Mouse (Mus musculus): ENCODE data around the gene Ago3. TPM values are rescaled to one million over a fixed set of nuclear protein-coding genes. Genes with fewer than 3 reads are reported as not detected.

Gene Ago3
- polyA plus RNA-seq, 1 experiment from 2014 or later: 20.0 TPM

DNA sequence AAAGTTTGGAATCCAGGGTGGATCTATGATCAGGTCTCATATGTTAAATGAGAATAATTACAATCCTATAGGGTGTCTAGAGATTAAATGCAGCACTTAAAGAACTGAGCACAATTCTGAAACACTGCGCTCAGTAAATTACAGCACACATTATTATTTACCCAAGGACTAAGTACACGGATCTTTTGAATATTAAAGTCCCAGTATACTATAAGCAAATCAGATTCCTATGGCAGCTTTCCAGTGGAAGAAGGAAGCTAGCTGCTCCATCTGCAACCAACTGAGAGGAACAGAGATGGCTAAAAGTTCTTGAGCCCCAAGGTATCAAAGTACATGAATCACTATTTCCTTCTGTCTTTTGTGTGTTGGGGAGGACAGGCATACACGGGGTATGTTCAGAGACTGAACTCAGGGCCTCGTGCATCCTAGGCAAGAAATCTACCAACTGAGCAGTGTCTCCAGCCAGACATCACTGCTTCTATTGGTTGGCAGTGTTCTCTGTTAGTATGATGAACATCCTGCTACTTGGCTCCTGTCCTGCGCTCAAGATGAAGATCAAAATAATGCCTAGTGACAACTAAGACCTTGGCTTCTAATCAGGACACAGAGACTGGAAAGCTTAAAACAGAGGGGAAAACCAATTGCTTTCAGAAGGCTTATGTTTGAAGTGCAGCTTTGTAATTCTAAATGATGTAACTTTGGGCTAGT is 25.3 kb upstream of the Ago3 start:
- no peak overlapping the region for H3K4me3 ChIP-seq (replicated peaks)
- no peaks in the 10 kb centered on the region for H3K4me1 ChIP-seq
- no peak for ATAC-seq (ENCODE audit: low FRiP score)
- peaks cover 96% of the 10 kb centered on the region for H3K36me3 ChIP-seq (replicated peaks)
- H3K27ac ChIP-seq: no peak overlapping the region
- H3K9ac ChIP-seq: no peak overlapping the region
- no peaks in the 10 kb centered on the region for H3K9me3 ChIP-seq
- whole genome bisulfite sequencing: 94% methylated on average over 5 of the region's 5 CpGs
- H3K4me2 ChIP-seq: no peak overlapping the region
- no peaks in the 10 kb centered on the region for H3K27me3 ChIP-seq

DNA sequence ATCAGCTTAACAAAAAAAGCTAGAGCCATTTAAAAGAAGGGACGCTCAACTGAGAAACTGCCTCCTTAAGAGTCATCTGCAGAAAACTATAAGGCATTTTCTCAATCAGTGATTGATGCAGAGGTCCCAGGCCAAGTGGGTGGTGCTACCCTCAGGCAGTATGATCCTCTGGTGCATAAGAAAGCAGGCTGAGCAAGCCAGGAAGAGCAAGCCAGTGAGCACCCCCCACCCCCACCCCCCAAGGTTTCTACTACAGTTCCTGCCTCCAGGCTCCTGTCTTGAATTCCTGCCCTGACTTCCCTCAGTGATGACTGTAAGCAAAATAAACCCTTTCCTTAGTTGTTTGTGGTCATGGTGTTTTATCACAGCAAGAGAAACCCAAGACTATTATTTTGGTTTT is 20.9 kb upstream of the Ago3 start:
- Histone ChIP-seq H3K9me3 (no peaks in the 10 kb centered on the region), H3K4me3 (replicated peaks) (no peak overlapping the region), H3K4me1 (no peaks in the 10 kb centered on the region), H3K27ac (no peak overlapping the region), H3K4me2 (no peak overlapping the region), H3K36me3 (replicated peaks) (peaks cover 90% of the 10 kb centered on the region), H3K9ac (no peak overlapping the region), H3K27me3 (no peaks in the 10 kb centered on the region)
- no peak for ATAC-seq (ENCODE audit: low FRiP score)
- 90% methylated on average over 1 of the region's 1 CpGs for WGBS

DNA sequence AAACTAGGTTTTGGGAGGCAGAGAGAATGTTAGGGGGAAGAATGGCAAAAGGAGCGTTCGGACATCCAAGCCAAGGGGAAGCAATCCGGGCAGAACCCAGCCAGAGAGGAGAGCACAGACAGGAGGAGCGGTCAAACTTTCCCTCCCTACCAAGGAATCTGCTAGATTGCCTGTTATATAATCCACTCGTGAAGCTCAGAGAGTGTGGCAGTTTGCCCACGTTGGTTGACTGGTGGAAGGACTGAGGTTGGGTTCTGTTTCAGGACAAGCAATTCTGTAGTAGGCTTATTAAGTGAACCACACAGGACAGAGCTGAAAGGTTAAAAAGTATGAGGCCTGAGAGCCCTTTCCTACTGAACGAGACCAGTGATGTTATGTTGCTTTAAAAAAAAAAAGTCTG is 17.8 kb upstream of the Ago3 start:
- Histone ChIP-seq H3K4me1 (no peaks in the 10 kb centered on the region), H3K4me3 (replicated peaks) (no peak overlapping the region), H3K27me3 (no peaks in the 10 kb centered on the region), H3K9ac (no peak overlapping the region), H3K4me2 (no peak overlapping the region), H3K9me3 (no peaks in the 10 kb centered on the region), H3K36me3 (replicated peaks) (peaks cover 84% of the 10 kb centered on the region), H3K27ac (no peak overlapping the region)
- no peak for ATAC-seq (ENCODE audit: low FRiP score)
- 90% methylated on average over 7 of the region's 7 CpGs for WGBS

DNA sequence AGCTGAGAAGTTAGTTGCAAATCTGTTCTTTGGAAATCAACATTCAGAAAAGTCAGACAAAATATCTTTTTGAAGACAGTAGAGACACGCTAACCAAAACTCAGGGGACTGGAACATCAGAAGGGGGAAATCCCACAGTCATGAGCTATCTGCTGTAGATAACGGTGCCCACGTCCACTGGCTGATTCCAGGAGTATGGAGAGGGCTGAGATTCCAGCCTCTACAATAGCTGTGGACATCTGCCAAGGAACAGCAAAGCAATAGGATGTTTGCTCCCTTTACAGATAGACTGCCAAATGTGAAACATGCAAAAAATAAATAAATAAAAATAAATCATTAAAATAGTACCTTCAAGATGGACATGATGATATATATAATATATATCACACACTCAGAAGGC is 15.2 kb upstream of the Ago3 start:
- ATAC-seq (ENCODE audit: low FRiP score): no peak

DNA sequence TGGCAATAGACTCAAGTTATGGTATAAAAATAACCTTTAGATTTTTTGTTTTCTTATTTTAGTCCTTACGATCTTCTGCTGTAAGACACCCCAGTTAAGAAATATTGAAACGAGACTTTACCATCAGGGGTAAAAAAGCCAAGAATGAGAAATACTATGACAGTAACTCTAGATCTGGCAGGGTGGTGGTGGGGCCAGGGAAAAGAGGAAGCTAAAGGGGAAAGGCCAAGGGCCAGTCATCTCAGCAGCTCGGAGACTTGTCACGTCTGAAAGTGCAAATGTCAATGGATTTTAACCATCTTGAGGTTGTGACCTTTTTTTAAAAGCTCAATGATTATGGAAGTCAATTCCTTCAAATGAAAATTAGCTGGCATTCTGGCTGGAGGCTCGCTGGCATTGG is 8.9 kb upstream of the Ago3 start:
- 87% methylated on average over 5 of the region's 5 CpGs for WGBS
- Histone ChIP-seq H3K27me3 (no peaks in the 10 kb centered on the region), H3K9me3 (no peaks in the 10 kb centered on the region), H3K4me3 (replicated peaks) (no peak overlapping the region), H3K27ac (no peak overlapping the region), H3K36me3 (replicated peaks) (peaks cover 83% of the 10 kb centered on the region), H3K4me2 (no peak overlapping the region), H3K9ac (no peak overlapping the region), H3K4me1 (no peaks in the 10 kb centered on the region)
- ATAC-seq (ENCODE audit: low FRiP score): no peak

More for the DNA sequence above, 15.2 kb upstream of the Ago3 start:
- no peaks in the 10 kb centered on the region for H3K27me3 ChIP-seq
- no peaks in the 10 kb centered on the region for H3K4me1 ChIP-seq
- H3K27ac ChIP-seq: no peak overlapping the region
- no peak overlapping the region for H3K9ac ChIP-seq
- H3K4me3 ChIP-seq (replicated peaks): no peak overlapping the region
- H3K4me2 ChIP-seq: no peak overlapping the region
- no peaks in the 10 kb centered on the region for H3K9me3 ChIP-seq
- H3K36me3 ChIP-seq (replicated peaks): peaks cover 87% of the 10 kb centered on the region
- WGBS: 90% methylated on average over 3 of the region's 3 CpGs

DNA sequence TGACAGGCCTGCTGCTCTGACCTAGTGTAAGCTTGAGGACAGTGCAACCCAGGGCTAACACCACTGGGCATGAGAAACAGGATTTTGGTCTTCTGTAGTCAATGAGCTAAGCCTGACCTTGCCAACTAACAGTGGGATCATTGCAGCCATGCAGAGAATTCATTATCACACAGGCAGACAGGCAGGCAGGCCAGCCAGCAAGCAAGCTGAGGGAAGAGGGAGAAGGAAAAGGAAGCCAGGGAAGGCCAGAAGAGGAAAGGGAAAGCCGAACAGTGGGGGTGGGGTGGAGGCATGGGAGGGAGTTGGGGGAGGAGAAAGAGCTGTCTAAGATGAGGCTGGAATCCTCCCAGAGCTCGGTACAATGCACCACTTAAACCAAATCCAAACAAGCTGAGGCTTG is 6.9 kb upstream of the Ago3 start:
- 69% methylated on average over 2 of the region's 2 CpGs for WGBS
- Histone ChIP-seq H3K9me3 (no peaks in the 10 kb centered on the region), H3K4me2 (no peak overlapping the region), H3K27ac (no peak overlapping the region), H3K4me3 (replicated peaks) (no peak overlapping the region), H3K36me3 (replicated peaks) (peaks cover 64% of the 10 kb centered on the region), H3K27me3 (no peaks in the 10 kb centered on the region), H3K9ac (no peak overlapping the region), H3K4me1 (no peaks in the 10 kb centered on the region)
- ATAC-seq (ENCODE audit: low FRiP score): no peak

DNA sequence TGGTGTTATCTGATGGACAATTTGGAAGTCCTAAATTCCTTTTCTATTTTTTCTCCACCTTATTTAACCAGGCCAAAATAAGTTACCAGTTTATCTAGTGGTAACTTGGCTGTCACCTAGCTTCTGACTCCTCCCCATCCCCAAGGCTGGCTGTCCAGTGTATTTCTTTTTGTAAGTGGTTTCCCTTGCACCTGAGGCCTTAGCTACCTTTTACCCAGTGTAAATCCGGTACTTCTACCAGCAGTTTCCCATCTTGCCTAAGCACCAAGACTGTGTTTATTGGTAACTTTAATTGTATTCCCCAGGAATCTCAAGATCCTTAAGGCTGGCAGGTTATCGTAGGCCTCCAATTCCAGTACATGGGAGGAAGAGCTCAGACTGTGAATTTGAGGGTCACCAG is 4.7 kb upstream of the Ago3 start:
- H3K9me3 ChIP-seq: no peaks in the 10 kb centered on the region
- H3K4me3 ChIP-seq (replicated peaks): no peak overlapping the region
- no peak overlapping the region for H3K4me2 ChIP-seq
- H3K27ac ChIP-seq: no peak overlapping the region
- H3K4me1 ChIP-seq: 0 out of 2 replicates have a peak, but pooled peaks cover 5% of the 10 kb centered on the region
- no peak overlapping the region for H3K9ac ChIP-seq
- H3K36me3 ChIP-seq (replicated peaks): peaks cover 43% of the 10 kb centered on the region
- 95% methylated on average over 2 of the region's 2 CpGs for WGBS
- no peak for ATAC-seq (ENCODE audit: low FRiP score)
- H3K27me3 ChIP-seq: no peaks in the 10 kb centered on the region

DNA sequence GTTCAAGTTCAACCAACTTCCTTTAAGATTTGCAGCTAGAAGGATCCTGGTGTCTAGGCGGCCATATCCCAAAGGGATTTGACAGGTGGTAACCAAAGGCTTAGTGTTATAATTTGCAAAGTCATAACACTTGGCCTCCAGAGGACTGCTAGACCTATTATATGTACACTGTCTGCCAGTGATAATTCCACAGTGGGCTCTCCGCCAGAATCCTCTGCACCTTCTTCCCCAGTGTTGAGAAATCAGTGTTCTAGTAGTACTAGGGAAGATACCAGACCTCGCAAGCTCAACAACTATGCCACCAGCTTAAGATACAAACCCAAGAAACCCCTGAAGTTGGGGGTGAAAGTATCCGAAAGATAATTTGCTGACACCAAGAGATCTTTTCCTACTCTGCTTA is 3.8 kb upstream of the Ago3 start:
- peaks cover 12% of the 10 kb centered on the region for H3K4me1 ChIP-seq
- H3K4me2 ChIP-seq: no peak overlapping the region
- H3K4me3 ChIP-seq (replicated peaks): no peak overlapping the region
- H3K9ac ChIP-seq: no peak overlapping the region
- H3K27ac ChIP-seq: no peak overlapping the region
- WGBS: 89% methylated on average over 4 of the region's 4 CpGs
- no peak for ATAC-seq (ENCODE audit: low FRiP score)
- peaks cover 34% of the 10 kb centered on the region for H3K36me3 ChIP-seq (replicated peaks)
- H3K27me3 ChIP-seq: no peaks in the 10 kb centered on the region
- H3K9me3 ChIP-seq: no peaks in the 10 kb centered on the region

DNA sequence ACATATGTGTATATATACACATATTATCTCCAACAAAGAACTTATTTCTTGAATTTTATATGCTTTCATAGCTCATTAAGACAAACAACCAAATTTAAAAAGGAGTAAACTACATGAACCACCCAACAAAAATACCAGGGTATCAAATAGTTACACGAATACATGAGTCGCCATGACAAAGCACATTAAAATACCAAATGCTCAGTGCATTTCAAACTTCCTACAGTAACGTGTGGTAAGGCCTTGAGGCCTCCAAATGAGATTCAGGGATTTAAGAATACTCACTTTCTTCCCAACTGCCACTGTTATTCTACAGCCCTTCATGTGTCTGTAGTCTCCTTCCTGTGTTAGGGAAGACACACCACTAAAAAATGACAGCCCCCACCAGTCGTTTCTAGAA is 2.4 kb upstream of the Ago3 start:
- Histone ChIP-seq H3K27ac (no peak overlapping the region), H3K36me3 (replicated peaks) (peaks cover 20% of the 10 kb centered on the region), H3K9me3 (no peaks in the 10 kb centered on the region), H3K9ac (no peak overlapping the region), H3K27me3 (no peaks in the 10 kb centered on the region), H3K4me1 (peaks cover 13% of the 10 kb centered on the region), H3K4me2 (no peak overlapping the region), H3K4me3 (replicated peaks) (no peak overlapping the region)
- WGBS: 86% methylated on average over 4 of the region's 4 CpGs
- ATAC-seq (ENCODE audit: low FRiP score): no peak

DNA sequence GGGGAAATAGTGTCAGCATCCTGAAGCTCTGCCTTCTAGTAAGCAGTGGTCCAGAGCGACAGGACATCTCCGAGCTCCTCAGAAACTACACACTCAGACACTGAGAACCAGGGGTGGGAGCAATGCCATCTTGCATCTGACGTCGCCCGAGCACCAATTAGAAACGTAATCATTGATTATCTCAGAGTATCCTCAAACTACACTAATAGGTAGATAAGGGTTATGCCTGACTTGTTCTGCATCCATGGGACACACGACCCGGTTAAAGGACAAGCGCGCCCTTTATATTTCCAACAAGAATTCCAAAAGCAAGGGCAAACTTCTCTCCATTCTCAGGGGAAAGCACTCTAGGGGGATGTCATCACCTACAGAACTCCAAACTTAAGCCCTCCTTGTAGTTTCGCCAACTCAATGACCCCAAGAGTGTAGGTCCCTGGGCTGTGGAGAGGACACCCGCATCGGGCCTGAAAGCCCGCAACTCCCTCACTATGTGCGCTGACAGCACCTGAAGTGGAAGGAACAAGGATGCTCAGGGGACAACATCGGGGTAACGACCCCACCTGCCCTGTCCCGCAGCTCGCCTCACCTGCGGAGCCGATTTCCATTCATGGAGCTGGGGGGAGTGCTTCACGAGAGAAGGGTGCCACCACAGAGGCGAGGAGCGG is 542 bp downstream of the Ago3 start:
- Histone ChIP-seq H3K4me1 (peaks cover 13% of the 10 kb centered on the region), H3K4me3 (replicated peaks) (peak overlapping the region; percentile 90), H3K4me2 (peak overlapping the region; percentile 88), H3K27ac (peak overlapping the region; percentile 86), H3K27me3 (no peaks in the 10 kb centered on the region), H3K9me3 (no peaks in the 10 kb centered on the region), H3K9ac (peak overlapping the region; percentile 78), H3K36me3 (replicated peaks) (no peaks in the 10 kb centered on the region)
- WGBS: 3% methylated on average over 24 of the region's 24 CpGs
- peak; percentile 75; the same call in 1 of the 2 replicates for ATAC-seq (ENCODE audit: low FRiP score)

DNA sequence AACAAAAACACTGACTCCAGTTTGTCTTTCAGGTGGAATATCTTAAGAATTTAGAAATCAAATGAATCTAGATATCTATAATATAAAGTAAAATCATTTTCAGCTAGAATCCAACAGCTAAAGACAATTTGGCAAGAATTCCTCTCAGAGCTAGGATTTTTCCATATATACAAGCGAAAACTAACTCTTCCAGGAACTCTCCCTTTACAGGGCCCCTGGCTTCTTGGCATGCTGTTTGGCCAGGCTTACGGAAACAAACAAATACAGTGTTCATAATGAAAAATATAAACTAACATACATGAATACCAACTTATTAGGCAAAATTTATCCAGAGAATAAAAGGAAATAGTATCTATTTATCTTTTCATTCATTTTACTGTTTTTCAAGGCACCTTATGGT is 5.5 kb downstream of the Ago3 start:
- Histone ChIP-seq H3K4me3 (replicated peaks) (no peak overlapping the region), H3K4me2 (no peak overlapping the region), H3K36me3 (replicated peaks) (no peaks in the 10 kb centered on the region), H3K27me3 (no peaks in the 10 kb centered on the region), H3K9me3 (no peaks in the 10 kb centered on the region), H3K4me1 (peaks cover 7% of the 10 kb centered on the region), H3K27ac (no peak overlapping the region), H3K9ac (no peak overlapping the region)
- WGBS: 94% methylated on average over 2 of the region's 2 CpGs
- ATAC-seq (ENCODE audit: low FRiP score): no peak

DNA sequence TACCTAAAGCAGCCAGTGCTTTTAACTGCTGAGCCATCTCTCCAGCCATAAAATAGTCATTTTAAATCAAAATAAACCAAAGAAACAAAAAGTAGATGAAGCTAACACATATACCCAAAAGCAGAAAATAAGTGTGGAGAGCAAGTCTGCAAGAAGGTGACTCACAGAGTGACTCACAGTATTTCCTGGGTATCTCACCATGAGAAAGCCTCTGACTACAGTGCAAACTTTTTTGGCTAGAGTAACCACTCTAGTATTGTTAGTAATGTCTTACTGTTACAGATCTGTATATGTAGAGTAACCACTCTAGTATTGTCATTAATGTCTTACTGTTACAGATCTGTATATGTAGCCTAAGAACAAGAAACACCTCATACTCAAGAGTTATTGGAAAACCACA is 13.6 kb downstream of the Ago3 start:
- Histone ChIP-seq H3K36me3 (replicated peaks) (no peaks in the 10 kb centered on the region), H3K9ac (no peak overlapping the region), H3K27ac (no peak overlapping the region), H3K9me3 (no peaks in the 10 kb centered on the region), H3K4me1 (no peaks in the 10 kb centered on the region), H3K4me3 (replicated peaks) (no peak overlapping the region), H3K4me2 (no peak overlapping the region), H3K27me3 (no peaks in the 10 kb centered on the region)
- ATAC-seq (ENCODE audit: low FRiP score): no peak

DNA sequence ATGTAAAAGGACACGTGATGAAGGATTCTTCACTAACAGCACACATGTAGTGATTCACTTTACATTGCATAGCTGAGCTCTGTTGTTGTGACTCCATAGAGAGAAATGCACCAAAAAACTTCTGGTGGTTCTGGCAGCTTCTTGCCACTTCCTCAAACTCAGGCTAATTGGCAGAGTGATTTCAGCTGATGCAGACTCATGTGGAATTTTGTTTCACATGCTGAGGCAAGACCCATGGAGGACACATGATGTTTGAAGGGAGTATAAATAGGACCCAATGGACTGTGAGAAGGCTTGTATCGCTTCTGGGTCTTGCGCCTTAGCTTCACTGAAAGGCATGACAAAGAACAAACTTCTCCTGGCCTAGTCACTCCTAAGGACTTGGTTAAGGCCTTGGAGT is 16.8 kb downstream of the Ago3 start:
- no peak for ATAC-seq (ENCODE audit: low FRiP score)
- Histone ChIP-seq H3K4me3 (replicated peaks) (no peak overlapping the region), H3K27me3 (no peaks in the 10 kb centered on the region), H3K27ac (no peak overlapping the region), H3K36me3 (replicated peaks) (no peaks in the 10 kb centered on the region), H3K4me2 (no peak overlapping the region), H3K9ac (no peak overlapping the region), H3K4me1 (no peaks in the 10 kb centered on the region), H3K9me3 (no peaks in the 10 kb centered on the region)
- 95% methylated on average over 3 of the region's 3 CpGs for WGBS
